Mouse (Mus musculus): Measurements from ENCODE around the gene Macc1. TPM values are rescaled to one million over a fixed set of nuclear protein-coding genes. Genes with fewer than 3 reads are reported as not detected.
A peak's percentile ranks its signal among the peaks of the same experiment; 100 is the strongest.

The Macc1 gene
- polyA plus RNA-seq, 1 experiment from 2014 or later = not detected

- Histone ChIP-seq H3K4me1 (replicated peaks) (no peaks in the 10 kb centered on the region), H3K4me2 (no peak overlapping the region), H3K36me3 (no peaks in the 10 kb centered on the region), H3K4me3 (no peak overlapping the region), H3K27me3 (no peaks in the 10 kb centered on the region), H3K9ac (no peak overlapping the region), H3K9me3 (no peaks in the 10 kb centered on the region), H3K27ac (replicated peaks) (no peak overlapping the region)
- 91% methylated on average over 2 of the region's 2 CpGs for WGBS
- ATAC-seq (ENCODE audit: low read depth) = no peak
These were observed 84.1 kb downstream of the Macc1 start for GRCm38 (mm10) chr12:119398046-119398659.

DNA sequence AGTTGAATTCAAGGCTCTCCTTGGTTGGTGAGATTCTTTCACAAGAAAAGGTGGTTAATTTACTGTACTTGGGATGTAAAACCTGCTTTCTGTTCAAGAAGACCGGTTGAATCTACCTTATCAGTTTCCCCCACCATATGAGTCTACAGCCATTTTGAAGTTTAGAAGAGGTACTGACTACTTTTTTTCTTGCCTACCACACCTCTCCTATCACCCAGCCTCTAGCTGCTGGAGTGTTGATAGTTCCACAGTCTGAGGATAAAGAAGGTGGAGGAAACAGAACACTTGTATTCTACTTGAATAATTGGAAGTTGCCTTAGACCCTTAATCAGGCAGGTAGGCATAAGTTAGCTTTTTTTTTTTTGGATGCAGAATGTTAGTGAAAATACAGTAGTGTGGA is 88.2 kb downstream of the Macc1 start:
- H3K27me3 ChIP-seq = no peaks in the 10 kb centered on the region
- H3K4me1 ChIP-seq (replicated peaks) = no peaks in the 10 kb centered on the region
- no peak for ATAC-seq (ENCODE audit: low read depth)
- no peak overlapping the region for H3K27ac ChIP-seq (replicated peaks)
- no peak overlapping the region for H3K4me2 ChIP-seq
- no peak overlapping the region for H3K4me3 ChIP-seq
- 89% methylated on average over 1 of the region's 1 CpGs for WGBS
- H3K36me3 ChIP-seq = no peaks in the 10 kb centered on the region
- no peak overlapping the region for H3K9ac ChIP-seq
- H3K9me3 ChIP-seq = no peaks in the 10 kb centered on the region

- 36% methylated on average over 3 of the region's 3 CpGs for WGBS
- H3K9ac ChIP-seq = no peak overlapping the region
- no peak overlapping the region for H3K4me2 ChIP-seq
- no peak for ATAC-seq (ENCODE audit: low read depth)
- no peak overlapping the region for H3K27ac ChIP-seq (replicated peaks)
- no peaks in the 10 kb centered on the region for H3K9me3 ChIP-seq
- no peaks in the 10 kb centered on the region for H3K27me3 ChIP-seq
- no peak overlapping the region for H3K4me3 ChIP-seq
- no peaks in the 10 kb centered on the region for H3K36me3 ChIP-seq
- no peaks in the 10 kb centered on the region for H3K4me1 ChIP-seq (replicated peaks)
These were observed 88.7 kb downstream of the Macc1 start for GRCm38 (mm10) chr12:119402796-119403195.

DNA sequence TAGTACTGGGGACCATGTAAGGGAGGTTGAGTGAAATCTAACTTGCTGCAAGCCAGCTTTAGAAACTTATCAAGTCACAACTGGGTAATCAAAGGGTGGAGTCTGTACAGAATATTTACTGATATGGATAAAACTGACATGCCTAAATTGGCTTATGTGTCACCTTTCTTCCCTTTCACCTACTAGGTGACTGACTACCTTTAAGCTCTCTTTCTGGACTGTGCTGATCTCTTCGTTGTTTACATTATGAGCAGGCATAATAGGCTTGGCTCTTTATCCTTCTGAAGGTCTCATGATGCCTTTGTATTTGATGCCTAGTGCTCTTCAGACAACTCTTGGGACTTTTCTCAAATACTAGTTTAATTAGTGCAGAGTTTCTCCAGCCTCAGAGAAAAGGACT is 90.7 kb downstream of the Macc1 start:
- no peaks in the 10 kb centered on the region for H3K4me1 ChIP-seq (replicated peaks)
- no peak overlapping the region for H3K9ac ChIP-seq
- no peak overlapping the region for H3K4me3 ChIP-seq
- no peak overlapping the region for H3K27ac ChIP-seq (replicated peaks)
- H3K27me3 ChIP-seq = no peaks in the 10 kb centered on the region
- no peak overlapping the region for H3K4me2 ChIP-seq
- no peaks in the 10 kb centered on the region for H3K36me3 ChIP-seq
- WGBS = 90% methylated on average over 1 of the region's 1 CpGs
- ATAC-seq (ENCODE audit: low read depth) = no peak
- no peaks in the 10 kb centered on the region for H3K9me3 ChIP-seq

GRCm38 (mm10) chr12:119410522-119410921 is 96.5 kb downstream of the Macc1 start:
- H3K4me2 ChIP-seq = no peak overlapping the region
- no peaks in the 10 kb centered on the region for H3K36me3 ChIP-seq
- no peak overlapping the region for H3K4me3 ChIP-seq
- no peaks in the 10 kb centered on the region for H3K27me3 ChIP-seq
- no peak overlapping the region for H3K27ac ChIP-seq (replicated peaks)
- no peak overlapping the region for H3K9ac ChIP-seq
- no peak for ATAC-seq (ENCODE audit: low read depth)
- no peaks in the 10 kb centered on the region for H3K4me1 ChIP-seq (replicated peaks)
- H3K9me3 ChIP-seq = no peaks in the 10 kb centered on the region

- Histone ChIP-seq H3K27ac (replicated peaks) (no peak overlapping the region), H3K36me3 (no peaks in the 10 kb centered on the region), H3K4me3 (no peak overlapping the region), H3K9ac (no peak overlapping the region), H3K27me3 (no peaks in the 10 kb centered on the region), H3K9me3 (no peaks in the 10 kb centered on the region), H3K4me1 (replicated peaks) (no peaks in the 10 kb centered on the region), H3K4me2 (no peak overlapping the region)
- ATAC-seq (ENCODE audit: low read depth) = no peak
- 82% methylated on average over 2 of the region's 2 CpGs for WGBS
These were observed 96.9 kb downstream of the Macc1 start for GRCm38 (mm10) chr12:119410956-119411355.

DNA sequence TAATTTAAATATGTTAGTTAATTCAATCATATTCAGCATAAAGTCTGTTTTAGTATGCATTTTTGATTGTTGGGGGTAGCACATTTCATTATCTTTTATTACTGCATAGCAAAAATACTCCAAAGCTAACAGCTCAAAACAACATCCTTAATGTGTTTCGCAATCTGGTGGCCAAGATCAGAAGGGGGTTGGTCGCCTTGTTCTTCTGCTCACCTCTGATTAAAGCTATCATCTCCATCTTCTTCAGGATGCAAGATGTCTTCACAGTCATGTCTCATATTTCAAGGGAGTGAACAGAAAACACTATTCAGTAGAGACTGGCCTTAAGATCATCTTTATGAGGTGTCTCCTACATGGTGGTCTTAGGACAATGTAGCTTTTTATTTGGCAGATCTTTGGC is 97.9 kb downstream of the Macc1 start:
- 81% methylated on average over 2 of the region's 2 CpGs for WGBS
- H3K27me3 ChIP-seq = no peaks in the 10 kb centered on the region

DNA sequence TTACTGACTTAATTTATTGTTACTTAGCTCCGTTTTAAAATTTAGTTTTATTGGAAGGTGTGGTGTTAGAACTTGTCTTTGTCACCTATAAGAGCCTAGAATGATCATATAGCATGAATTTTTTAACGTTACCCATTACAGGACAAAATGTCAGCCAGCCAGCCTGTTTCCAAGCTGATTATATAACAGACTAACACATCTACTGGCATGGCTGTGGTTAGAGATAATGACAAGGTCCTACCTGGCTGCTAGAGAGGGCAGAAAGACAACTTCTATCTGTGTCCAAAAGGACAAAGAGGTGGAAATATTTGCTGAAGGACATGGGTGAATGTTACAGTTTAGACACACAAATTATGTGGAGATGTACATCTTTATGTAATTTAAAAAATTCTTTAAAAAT is 101.8 kb downstream of the Macc1 start:
- Histone ChIP-seq H3K9ac (no peak overlapping the region), H3K9me3 (no peaks in the 10 kb centered on the region), H3K4me1 (replicated peaks) (no peaks in the 10 kb centered on the region), H3K4me2 (no peak overlapping the region), H3K36me3 (no peaks in the 10 kb centered on the region), H3K27ac (replicated peaks) (no peak overlapping the region), H3K27me3 (no peaks in the 10 kb centered on the region), H3K4me3 (no peak overlapping the region)
- 83% methylated on average over 2 of the region's 2 CpGs for WGBS
- ATAC-seq (ENCODE audit: low read depth) = no peak

More for the DNA sequence above, 97.9 kb downstream of the Macc1 start:
- H3K4me1 ChIP-seq (replicated peaks) = no peaks in the 10 kb centered on the region
- no peak overlapping the region for H3K4me3 ChIP-seq
- H3K9ac ChIP-seq = no peak overlapping the region
- no peaks in the 10 kb centered on the region for H3K9me3 ChIP-seq
- H3K27ac ChIP-seq (replicated peaks) = no peak overlapping the region
- ATAC-seq (ENCODE audit: low read depth) = no peak
- H3K36me3 ChIP-seq = no peaks in the 10 kb centered on the region
- no peak overlapping the region for H3K4me2 ChIP-seq

DNA sequence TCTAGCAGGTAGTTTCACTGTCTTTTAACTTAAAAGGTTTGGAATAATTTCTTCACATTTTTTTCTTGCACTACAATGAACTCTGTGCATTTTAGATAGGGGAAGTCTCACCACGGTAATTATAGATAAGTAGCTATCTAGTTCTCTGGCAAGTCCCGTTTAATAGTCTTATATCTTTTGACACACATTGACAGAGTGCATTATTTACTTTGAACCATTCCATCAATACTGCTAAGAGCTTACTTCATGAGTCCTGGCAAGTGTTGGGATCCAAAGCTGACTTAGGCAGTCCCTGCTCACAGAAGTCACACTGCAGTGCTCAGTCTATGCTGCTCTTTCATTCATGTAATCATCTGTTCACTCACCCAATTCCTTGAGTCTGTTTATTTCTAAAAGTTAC is 111.7 kb downstream of the Macc1 start:
- WGBS = 82% methylated on average over 2 of the region's 2 CpGs
- H3K27ac ChIP-seq (replicated peaks) = no peak overlapping the region
- H3K4me1 ChIP-seq (replicated peaks) = no peaks in the 10 kb centered on the region
- no peaks in the 10 kb centered on the region for H3K9me3 ChIP-seq
- no peaks in the 10 kb centered on the region for H3K36me3 ChIP-seq
- ATAC-seq (ENCODE audit: low read depth) = no peak
- no peak overlapping the region for H3K4me3 ChIP-seq
- H3K9ac ChIP-seq = no peak overlapping the region
- H3K4me2 ChIP-seq = no peak overlapping the region
- H3K27me3 ChIP-seq = no peaks in the 10 kb centered on the region

DNA sequence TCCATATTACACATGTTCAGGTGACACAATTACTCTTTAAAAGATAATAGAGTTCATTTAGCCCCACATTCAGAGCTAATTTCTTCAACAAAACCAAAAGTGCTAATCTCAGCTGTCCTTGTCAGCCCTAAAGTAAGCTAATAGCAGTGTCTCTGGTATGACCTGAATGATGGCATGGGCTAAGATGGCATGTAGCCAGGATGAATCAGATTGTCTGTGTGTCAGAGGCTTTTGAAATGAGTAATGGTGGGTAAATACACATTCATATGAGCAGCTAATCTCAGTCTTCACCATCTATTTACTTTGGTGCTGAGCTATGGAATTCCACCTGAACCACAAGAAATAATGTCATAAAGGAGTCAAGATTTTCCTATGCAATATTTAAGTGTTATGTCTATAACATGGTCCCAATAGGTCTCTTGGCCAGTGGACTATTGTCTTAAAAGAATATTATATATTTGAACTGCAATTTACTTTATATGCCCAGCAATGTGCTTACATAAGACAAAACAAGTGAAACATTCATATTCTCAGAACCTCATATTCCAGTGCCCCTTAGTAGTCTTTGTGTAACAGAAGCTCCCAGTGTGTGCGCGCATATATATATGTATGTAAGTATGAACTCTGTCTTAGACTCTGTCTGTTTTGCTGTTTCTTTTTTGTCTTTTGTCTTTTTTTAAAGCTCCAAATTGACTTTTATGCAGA is 112.3 kb downstream of the Macc1 start:
- no peaks in the 10 kb centered on the region for H3K9me3 ChIP-seq
- H3K27me3 ChIP-seq = no peaks in the 10 kb centered on the region
- H3K9ac ChIP-seq = no peak overlapping the region
- no peaks in the 10 kb centered on the region for H3K36me3 ChIP-seq
- 98% methylated on average over 2 of the region's 2 CpGs for whole genome bisulfite sequencing
- H3K4me3 ChIP-seq = no peak overlapping the region
- no peak for ATAC-seq (ENCODE audit: low read depth)
- H3K27ac ChIP-seq (replicated peaks) = no peak overlapping the region
- no peak overlapping the region for H3K4me2 ChIP-seq
- H3K4me1 ChIP-seq (replicated peaks) = no peaks in the 10 kb centered on the region

DNA sequence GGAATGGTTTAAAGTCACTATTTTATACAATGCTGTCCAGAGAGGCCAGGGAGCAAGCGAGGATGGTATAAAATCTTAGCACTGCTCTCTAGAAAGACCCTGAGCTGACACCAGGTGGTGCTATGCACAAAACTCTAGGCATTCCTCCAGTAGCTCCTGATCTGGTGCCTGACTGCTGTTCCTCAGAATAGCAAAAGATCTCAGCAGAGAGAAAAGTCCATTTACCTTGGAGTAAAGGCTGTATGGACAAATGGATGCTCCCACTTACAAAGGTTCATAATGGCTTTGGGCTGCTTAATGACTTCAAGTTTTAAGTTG is 112.8 kb downstream of the Macc1 start:
- Histone ChIP-seq H3K9me3 (no peaks in the 10 kb centered on the region), H3K4me2 (no peak overlapping the region), H3K9ac (no peak overlapping the region), H3K27ac (replicated peaks) (no peak overlapping the region), H3K4me3 (no peak overlapping the region), H3K36me3 (no peaks in the 10 kb centered on the region), H3K4me1 (replicated peaks) (no peaks in the 10 kb centered on the region), H3K27me3 (no peaks in the 10 kb centered on the region)
- 71% methylated on average over 1 of the region's 1 CpGs for WGBS
- peak; percentile 83; the same call in 1 of the 2 replicates for ATAC-seq (ENCODE audit: low read depth)

- Histone ChIP-seq H3K36me3 (no peaks in the 10 kb centered on the region), H3K4me2 (no peak overlapping the region), H3K9me3 (no peaks in the 10 kb centered on the region), H3K4me3 (no peak overlapping the region), H3K27me3 (no peaks in the 10 kb centered on the region), H3K27ac (replicated peaks) (no peak overlapping the region), H3K4me1 (replicated peaks) (no peaks in the 10 kb centered on the region), H3K9ac (no peak overlapping the region)
- ATAC-seq (ENCODE audit: low read depth) = no peak
- 83% methylated on average over 2 of the region's 2 CpGs for WGBS
These were observed 126.7 kb downstream of the Macc1 start for GRCm38 (mm10) chr12:119440720-119441119.

- Histone ChIP-seq H3K4me3 (no peak overlapping the region), H3K27ac (replicated peaks) (no peak overlapping the region), H3K4me1 (replicated peaks) (no peaks in the 10 kb centered on the region), H3K36me3 (no peaks in the 10 kb centered on the region), H3K4me2 (no peak overlapping the region), H3K27me3 (no peaks in the 10 kb centered on the region), H3K9me3 (no peaks in the 10 kb centered on the region), H3K9ac (no peak overlapping the region)
- ATAC-seq (ENCODE audit: low read depth) = no peak
- WGBS = 89% methylated on average over 2 of the region's 2 CpGs
These were observed 136.0 kb downstream of the Macc1 start for GRCm38 (mm10) chr12:119450116-119450515.

Measured in neural tube, embryonic 13.5 days (tissue).